Mouse (Mus musculus) left cerebral cortex, adult 18-20 months (tissue): ENCODE results near the gene Mcfd2. TPM values are rescaled to one million over a fixed set of nuclear protein-coding genes. Genes with fewer than 3 reads are reported as not detected.

Experiments
- DNase-seq, 2 experiments: peaks; one replicate each; pipeline ENCODE4 v3.0.0; 2021 to 2022; ENCODE audit warnings: low spot score in 2 of 2, mixed read lengths in 1 of 2
- total RNA-seq, 2 experiments: library from RNA; stranded (reverse); gene quantifications; 2 replicates each; pipeline ENCODE4 v1.2.3; 2021

Gene Mcfd2
- total RNA-seq, 2 experiments from 2014 or later, result 67.2 to 72.0 TPM

DNA sequence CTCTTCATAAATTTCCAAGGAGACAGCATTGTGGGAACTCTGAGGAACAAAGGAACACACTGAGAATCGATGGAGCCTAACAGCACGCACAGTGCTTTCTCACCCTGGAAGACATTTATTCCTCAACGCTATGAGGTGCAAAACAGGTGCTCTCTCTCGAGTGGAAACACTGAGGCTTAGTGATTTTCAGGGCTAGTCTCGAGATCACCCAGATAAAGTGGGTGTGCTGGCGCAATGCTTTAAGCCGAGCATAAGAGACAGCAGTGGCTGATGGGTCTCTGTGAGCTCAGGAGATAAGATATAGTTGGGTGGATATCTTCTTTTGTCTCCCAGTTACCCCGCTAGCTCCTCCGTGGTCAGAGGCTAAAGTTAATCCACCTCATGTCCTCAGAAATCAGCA, 19.6 kb downstream of the Mcfd2 start:
- DNase-seq, result no peak

DNA sequence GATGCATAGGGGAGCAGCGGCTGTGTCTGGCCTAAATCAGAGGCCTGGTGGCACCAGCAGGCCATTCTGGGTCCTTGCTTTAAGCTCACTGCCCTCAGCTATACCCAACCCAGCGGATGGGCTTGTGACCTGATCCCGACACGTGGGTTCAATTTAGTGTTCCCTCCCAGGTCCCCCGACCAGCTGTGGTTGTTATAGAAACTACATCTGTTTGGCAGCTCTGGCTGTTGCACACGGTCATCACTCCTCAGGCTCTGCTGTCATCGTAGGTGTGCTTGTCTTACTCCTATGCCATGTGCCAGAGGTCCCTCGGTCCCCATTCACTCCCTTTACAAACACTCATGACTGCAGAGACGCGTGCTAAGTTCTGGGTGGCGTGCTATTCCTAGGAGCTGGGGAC, 27.9 kb downstream of the Mcfd2 start:
- DNase-seq, result no peak

DNA sequence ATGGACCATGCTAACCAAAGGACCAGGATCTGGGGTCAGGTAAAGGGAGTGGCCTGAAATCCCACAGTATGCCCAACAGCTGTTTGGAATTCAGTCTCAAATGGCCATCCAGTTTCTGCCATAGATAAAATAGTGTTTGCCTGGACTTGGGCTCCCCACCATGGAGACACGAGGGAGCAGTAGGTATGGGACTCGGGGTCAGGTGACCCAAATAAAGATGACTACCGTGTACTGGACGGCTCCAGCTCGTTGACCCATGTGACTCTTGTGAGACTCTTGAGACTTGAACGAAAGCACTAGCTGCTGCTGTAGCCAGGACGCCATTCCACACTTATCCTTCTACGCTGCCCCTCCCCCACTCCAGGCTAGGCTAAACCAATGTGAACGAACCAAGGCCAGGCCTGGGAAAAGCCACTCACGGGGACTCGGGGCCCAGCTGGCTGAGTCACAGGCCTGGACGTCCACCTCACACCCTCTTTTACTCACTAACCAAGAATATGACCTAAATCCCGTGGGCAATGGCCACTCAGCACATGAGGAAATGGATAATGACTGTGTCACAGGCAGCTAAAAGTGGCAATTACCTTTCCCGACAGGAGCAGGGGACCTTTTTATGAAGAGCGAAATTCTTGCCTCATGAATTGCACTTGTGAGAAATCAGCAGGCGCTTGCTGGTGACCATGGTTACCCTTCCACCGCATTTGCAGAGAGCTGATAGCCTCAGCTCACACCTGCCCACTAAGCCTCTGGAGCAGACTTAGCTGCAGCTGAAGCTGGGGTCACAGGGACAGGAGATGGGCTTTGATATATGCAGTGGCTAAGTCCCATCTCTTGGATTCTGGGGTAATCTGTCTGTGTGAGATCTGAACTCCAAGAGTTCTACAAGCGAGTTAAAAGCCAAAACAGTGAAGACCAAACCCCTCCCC, 28.7 kb downstream of the Mcfd2 start:
- DNase-seq, result peak in 1 of 2 experiments; percentile 26

DNA sequence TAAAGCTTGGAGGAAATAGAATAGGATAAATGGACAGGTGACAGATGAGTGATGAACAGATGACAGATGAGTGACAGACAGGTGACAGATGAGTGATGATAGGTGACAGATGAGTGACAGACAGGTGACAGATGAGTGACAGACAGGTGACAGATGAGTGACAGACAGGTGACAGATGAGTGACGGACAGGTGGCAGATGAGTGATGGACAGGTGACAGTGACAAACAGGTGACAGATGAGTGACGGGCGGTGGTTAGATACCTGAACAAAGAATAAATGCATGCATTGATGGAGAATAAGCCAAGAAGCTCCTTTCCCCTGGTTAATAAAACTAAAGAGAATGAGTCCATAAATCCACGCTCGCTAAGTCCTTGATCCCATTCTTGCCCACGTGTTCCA, 30.7 kb downstream of the Mcfd2 start:
- DNase-seq, result no peak

DNA sequence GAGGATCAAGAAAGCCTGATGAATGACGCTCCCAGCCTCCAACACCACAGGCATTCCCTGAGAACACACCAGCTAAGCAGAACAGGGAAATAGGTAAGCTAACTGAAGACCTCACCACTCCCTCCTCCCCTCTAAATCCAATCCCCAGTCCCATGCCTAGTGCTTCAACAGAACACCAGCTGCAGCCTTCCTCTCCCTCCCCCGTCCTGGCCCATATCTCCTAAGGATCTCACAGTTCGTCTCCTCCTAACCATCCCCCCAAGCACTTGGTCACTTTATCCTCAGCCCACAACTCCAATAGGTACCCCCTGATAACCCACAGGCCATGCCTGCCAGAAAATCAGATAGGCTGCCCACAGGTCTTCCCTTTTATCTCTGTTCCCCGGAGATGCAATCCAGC, 37.9 kb downstream of the Mcfd2 start:
- no peak for DNase-seq

DNA sequence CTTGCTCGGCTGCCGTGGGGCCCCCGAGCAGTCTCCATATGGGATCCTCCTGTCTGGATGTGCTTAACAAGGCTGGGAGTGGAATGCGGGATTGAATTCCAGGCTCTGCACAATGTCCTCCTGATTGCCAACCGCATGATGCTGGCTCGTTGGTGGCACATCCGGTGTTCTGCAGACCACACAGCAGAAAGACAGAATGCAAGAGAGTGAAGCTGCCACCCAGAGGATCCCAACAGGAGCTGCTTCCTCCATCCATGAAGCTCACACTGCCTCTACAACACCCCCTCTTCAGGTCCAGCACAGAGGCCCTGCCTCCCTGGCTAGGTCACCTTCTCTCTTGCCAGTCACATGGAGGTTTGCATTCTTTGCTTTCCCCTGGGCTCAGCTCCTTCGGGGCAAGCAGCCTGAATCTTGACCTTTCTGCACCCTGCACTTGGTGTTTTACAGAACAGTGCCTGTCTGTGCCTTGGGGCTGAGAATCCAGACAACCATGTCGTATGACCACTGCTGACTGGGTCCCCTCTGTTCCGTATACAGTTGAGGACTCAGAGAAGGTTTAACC, 39.6 kb downstream of the Mcfd2 start:
- DNase-seq, result no peak

DNA sequence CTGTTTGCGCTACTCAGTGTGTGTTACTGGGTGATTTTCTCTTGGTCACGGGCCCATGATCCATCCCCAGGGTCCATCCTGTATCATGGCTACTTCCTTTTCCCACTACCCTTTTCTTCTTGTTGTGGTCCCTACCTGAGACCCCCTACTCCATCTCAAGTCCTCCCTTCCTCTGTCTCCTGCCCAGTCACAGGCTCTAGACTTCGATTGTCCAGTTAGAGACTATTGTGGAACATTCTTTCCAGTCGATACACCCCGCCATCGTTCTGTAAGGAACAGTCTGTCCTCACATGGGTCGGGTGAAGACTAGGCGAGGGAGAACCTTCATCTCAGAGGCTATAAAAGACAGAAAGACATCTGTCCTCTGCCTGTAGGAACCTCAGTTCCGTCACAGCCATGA, 40.4 kb downstream of the Mcfd2 start:
- no peak for DNase-seq

DNA sequence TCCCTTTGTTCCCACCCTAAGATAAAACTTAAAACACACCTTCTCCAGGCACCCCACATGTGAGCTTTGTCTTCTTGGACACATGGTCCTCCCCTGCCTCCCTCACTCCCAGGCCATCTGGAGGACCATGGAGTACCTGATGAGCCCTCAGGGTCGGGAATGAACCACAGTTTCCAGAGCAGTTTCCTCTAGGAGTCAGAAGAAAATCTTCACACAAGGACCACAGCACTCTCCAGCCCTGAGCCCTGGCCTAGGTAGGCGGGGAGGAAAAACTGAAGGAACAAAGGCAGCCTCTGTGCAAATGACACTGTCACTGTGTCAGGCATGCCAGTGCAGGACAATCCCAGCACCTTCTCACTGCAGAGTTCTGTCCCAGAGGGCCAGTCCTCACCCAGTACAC, 41.3 kb downstream of the Mcfd2 start:
- no peak for DNase-seq

DNA sequence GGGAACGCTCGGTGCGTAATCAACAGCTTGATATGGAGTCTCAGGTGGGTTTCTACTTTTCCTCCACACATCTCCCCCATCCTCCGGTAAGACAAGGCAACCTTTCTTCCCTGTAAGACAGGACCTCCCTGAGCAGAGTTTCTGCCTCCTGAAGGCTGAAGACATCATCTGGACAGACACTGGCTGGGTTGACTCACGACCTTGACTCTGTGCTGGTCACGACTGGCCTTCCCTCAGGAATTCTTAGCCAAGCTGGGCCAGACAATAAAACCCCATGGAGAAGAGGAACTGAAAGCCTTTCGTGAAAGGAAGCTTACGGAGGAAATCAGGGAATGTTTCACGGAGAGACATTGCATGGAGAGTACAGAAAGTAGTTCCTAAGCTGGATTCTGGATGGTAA, 46.3 kb downstream of the Mcfd2 start:
- no peak for DNase-seq

DNA sequence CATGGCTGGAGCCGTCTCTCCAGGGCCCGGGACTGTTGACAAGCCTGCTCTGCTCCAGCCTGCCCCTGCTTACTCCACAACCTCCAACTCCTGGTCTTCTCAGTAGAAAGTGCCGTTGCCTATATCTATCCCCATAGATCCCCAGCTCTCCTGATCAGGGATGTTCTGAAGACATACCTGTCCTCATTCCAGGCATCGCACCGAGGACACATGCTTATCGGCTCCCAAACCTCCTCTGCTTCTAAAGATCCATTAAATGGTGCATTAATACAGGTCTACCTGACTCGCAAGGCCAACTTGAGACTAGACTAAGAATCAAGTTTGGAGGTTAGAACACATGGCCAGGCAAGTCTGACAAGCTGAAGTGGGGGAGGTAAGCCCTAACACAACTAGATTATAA, 51.2 kb downstream of the Mcfd2 start:
- DNase-seq, result no peak

DNA sequence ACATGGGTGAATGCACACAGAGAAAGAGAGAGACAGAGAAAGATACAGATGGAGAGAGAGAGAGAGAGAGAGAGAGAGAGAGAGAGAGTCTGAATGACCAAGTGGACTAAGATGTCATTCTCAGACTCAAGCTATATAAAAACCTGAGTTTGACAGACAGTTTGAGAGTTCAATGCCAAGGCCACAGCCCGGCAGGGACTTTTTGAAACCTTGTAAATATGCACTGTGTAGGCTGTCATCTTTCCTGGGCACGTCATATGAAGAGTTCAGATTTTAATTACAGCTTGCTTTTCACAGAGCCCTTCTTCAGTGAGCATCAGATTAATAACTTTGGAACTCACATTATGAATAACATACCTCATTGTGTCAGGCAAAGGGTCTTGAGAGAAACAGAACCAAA, 55.2 kb downstream of the Mcfd2 start:
- DNase-seq, result no peak

DNA sequence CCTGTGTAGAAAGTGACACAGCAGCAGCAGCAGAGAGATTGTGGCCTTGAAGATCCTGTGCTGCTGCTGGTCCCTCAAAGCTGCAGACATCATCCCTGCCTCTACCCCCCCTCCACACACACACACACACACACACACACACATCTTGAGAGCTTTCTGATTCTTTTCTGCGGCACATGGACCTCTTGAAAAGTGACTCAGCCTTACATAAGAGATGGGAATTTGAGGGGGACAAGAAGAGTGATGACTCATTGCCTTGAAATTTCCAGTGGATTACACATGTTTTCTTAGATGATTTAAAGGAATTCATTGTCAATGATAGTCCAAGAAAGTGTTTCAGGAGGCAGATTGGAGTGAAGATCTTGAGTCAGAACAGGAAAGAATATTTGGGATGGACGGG, 58.9 kb downstream of the Mcfd2 start:
- DNase-seq, result no peak

Other genes with a start within 250 kb of the Mcfd2 start
- gene Pigf, start 240.5 kb downstream of the Mcfd2 start, total RNA-seq, result 10 to 100 TPM; 19.1 to 19.7 TPM
- gene Cript, start 240.4 kb downstream of the Mcfd2 start, total RNA-seq, result 10 to 100 TPM; 57.7 to 68.4 TPM
- gene Socs5, start 158.3 kb downstream of the Mcfd2 start, total RNA-seq, result 100 to 1,000 TPM; 130 to 135 TPM
- 10 to 100 TPM; 10.0 to 11.9 TPM for gene Ttc7, start 17.0 kb upstream of the Mcfd2 start, total RNA-seq
- not detected for gene Stpg4, start 161.8 kb upstream of the Mcfd2 start, total RNA-seq
- 1,000 to 10,000 TPM; 2,255 to 2,273 TPM for gene Calm2, start 181.0 kb upstream of the Mcfd2 start, total RNA-seq